ENCODE assay signal across 14 mouse cellular contexts in genomic region chr3:94832100-94832499, GRCm38 (mm10). TPM values are rescaled to one million over a fixed set of nuclear protein-coding genes. Genes with fewer than 3 reads are reported as not detected.
DNase-seq lines count a peak whose midpoint lies in the region; ATAC-seq and TF ChIP-seq lines count a peak whose summit lies in the region.
"Had no signal": no experiment of that assay in that cellular context is flagged by ENCODE, and none has a peak within 500 bp of the region (broad histone marks: within the 10 kb centered on the region; RNA-seq: fewer than 3 reads in every experiment).

No protein-coding gene starts in this region.

- no peak for DNase-seq in heart, postnatal 0 days (ENCODE audit: low spot score)
- no peak for DNase-seq in heart, adult 2 months
- peak; percentile 63 for DNase-seq in MEL (ENCODE audit: low read depth, low spot score)
- no peak for DNase-seq in intestine, embryonic 14.5 days (ENCODE audit: low spot score)
- DNase-seq in right cerebral cortex, adult 18-20 months = no peak
- DNase-seq in midbrain, embryonic 14.5 days = no peak
- DNase-seq: cerebellum, postnatal 36 days; gastrocnemius, postnatal 14 days; spleen, adult 18-20 months had no signal

- peak overlapping the region; percentile 26; the same call in 1 of the 2 replicates for H3K4me2 ChIP-seq in heart, postnatal 0 days (ENCODE audit: low read depth, low read length)
- peak overlapping the region; percentile 11; the same call in 1 of the 2 replicates for H3K4me2 ChIP-seq in intestine, embryonic 14.5 days (ENCODE audit: low read length)
- H3K4me2 ChIP-seq in liver, embryonic 15.5 days = peak overlapping the region; percentile 55
- H3K4me2 ChIP-seq in midbrain, embryonic 14.5 days (ENCODE audit: low read length) = no peak overlapping the region
- H3K4me2 ChIP-seq: embryonic facial prominence, embryonic 12.5 days; limb, embryonic 15.5 days; neural tube, embryonic 15.5 days; stomach, embryonic 15.5 days had no signal

- no peak overlapping the region for H3K4me3 ChIP-seq in heart, postnatal 0 days (ENCODE audit: low read depth, low read length)
- no peak overlapping the region for H3K4me3 ChIP-seq in heart, adult 2 months
- no peak overlapping the region for H3K4me3 ChIP-seq in MEL (ENCODE audit: control insufficient read depth in 1 of 2, insufficient read depth in 1 of 2, low read depth in 2 of 2, low read length in 2 of 2)
- no peak overlapping the region; the same call in 1 of the 2 replicates for H3K4me3 ChIP-seq in intestine, embryonic 14.5 days (ENCODE audit: low read depth, low read length)
- peak overlapping the region; percentile 25 for H3K4me3 ChIP-seq in liver, embryonic 15.5 days (replicated peaks)
- no peak overlapping the region for H3K4me3 ChIP-seq in midbrain, embryonic 14.5 days (replicated peaks; ENCODE audit: low read depth, low read length)
- H3K4me3 ChIP-seq: embryonic facial prominence, embryonic 12.5 days; limb, embryonic 15.5 days; neural tube, embryonic 15.5 days; stomach, embryonic 15.5 days had no signal

- TF ChIP-seq EP300 in heart, postnatal 0 days (IDR thresholded peaks at IDR 0.05; ENCODE audit: low read depth) = no peak
- TF ChIP-seq EP300 in heart, adult 2 months (IDR thresholded peaks at IDR 0.05; ENCODE audit: insufficient read depth, low read depth, low read length) = no peak
- TF ChIP-seq EP300 in MEL (IDR thresholded peaks at IDR 0.05; ENCODE audit: low read depth in 1 of 2, low read length in 2 of 2) = peak; percentile 38 to 48; a peak in 2 of 4 replicates

- no peaks in the 10 kb centered on the region for H3K27me3 ChIP-seq in heart, postnatal 0 days (ENCODE audit: control insufficient read depth, insufficient read depth, low read length)
- H3K27me3 ChIP-seq in heart, adult 2 months (ENCODE audit: control insufficient read depth, insufficient read depth, low read length) = peaks cover 2% of the 10 kb centered on the region; the same call in 1 of the 2 replicates
- peaks cover 2 to 4% of the 10 kb centered on the region in 2 experiments; a peak in 2 of 4 replicates for H3K27me3 ChIP-seq in MEL (ENCODE audit: control insufficient read depth in 1 of 2, insufficient read depth in 2 of 2, low read length in 2 of 2)
- H3K27me3 ChIP-seq in intestine, embryonic 14.5 days (replicated peaks; ENCODE audit: control insufficient read depth, insufficient read depth, low read length) = no peaks in the 10 kb centered on the region
- H3K27me3 ChIP-seq in liver, embryonic 15.5 days = no peaks in the 10 kb centered on the region; the same call in 1 of the 2 replicates
- no peaks in the 10 kb centered on the region for H3K27me3 ChIP-seq in midbrain, embryonic 14.5 days (ENCODE audit: control insufficient read depth, insufficient read depth, low read length)
- H3K27me3 ChIP-seq: limb, embryonic 15.5 days; neural tube, embryonic 15.5 days; stomach, embryonic 15.5 days had no signal

- no peak for TF ChIP-seq CTCF in heart, postnatal 0 days (IDR thresholded peaks at IDR 0.05; ENCODE audit: low read depth)
- no peak for TF ChIP-seq CTCF in heart, adult 2 months (IDR thresholded peaks at IDR 0.05)
- TF ChIP-seq CTCF in MEL (IDR thresholded peaks at IDR 0.05 in 2 of 3, conservative IDR thresholded peaks at IDR 0.05 in 1 of 3; ENCODE audit: control insufficient read depth in 1 of 3, insufficient read depth in 1 of 3, low read depth in 2 of 3, low read length in 3 of 3, poor library complexity in 1 of 3, severe bottlenecking in 1 of 3) = no peak

- no peak for TF ChIP-seq POLR2A in heart, adult 2 months (IDR thresholded peaks at IDR 0.05; ENCODE audit: insufficient read depth, low read depth, low read length)
- no peak for TF ChIP-seq POLR2A in MEL (IDR thresholded peaks at IDR 0.05; ENCODE audit: control insufficient read depth in 1 of 2, insufficient read depth in 1 of 2, low read depth in 1 of 2, low read length in 2 of 2, poor library complexity in 1 of 2)

- no peak for ATAC-seq in heart, postnatal 0 days (ENCODE audit: insufficient read depth, low read depth)
- no peak for ATAC-seq in intestine, embryonic 14.5 days (replicated peaks; ENCODE audit: low FRiP score, low TSS enrichment, low read depth)
- no peak for ATAC-seq in liver, embryonic 15.5 days (ENCODE audit: insufficient read depth)
- ATAC-seq in midbrain, embryonic 14.5 days (ENCODE audit: low FRiP score, low TSS enrichment) = no peak

- no peak for TF ChIP-seq RAD21 in MEL (IDR thresholded peaks at IDR 0.05; ENCODE audit: low read depth, low read length)

- no peak overlapping the region for H3K9ac ChIP-seq in heart, postnatal 0 days (replicated peaks; ENCODE audit: low read depth, low read length)
- H3K9ac ChIP-seq in heart, adult 2 months (ENCODE audit: low read depth, low read length) = no peak overlapping the region
- no peak overlapping the region for H3K9ac ChIP-seq in MEL (ENCODE audit: control insufficient read depth, low read depth, low read length, poor library complexity, severe bottlenecking)
- no peak overlapping the region for H3K9ac ChIP-seq in intestine, embryonic 14.5 days (ENCODE audit: low read length)
- H3K9ac ChIP-seq in liver, embryonic 15.5 days = no peak overlapping the region
- H3K9ac ChIP-seq in midbrain, embryonic 14.5 days (replicated peaks; ENCODE audit: low read length) = no peak overlapping the region
- H3K9ac ChIP-seq: embryonic facial prominence, embryonic 12.5 days; limb, embryonic 15.5 days; neural tube, embryonic 15.5 days; stomach, embryonic 15.5 days had no signal

- intact Hi-C loops in heart, adult 2 months (cut with DNase I) = no loop called here

- 4% methylated on average over 9 of the region's 9 CpGs for WGBS in heart, postnatal 0 days
- 8% methylated on average over 9 of the region's 9 CpGs for WGBS in heart, adult 2 months
- 17% methylated on average over 9 of the region's 9 CpGs for WGBS in intestine, embryonic 14.5 days
- 6% methylated on average over 9 of the region's 9 CpGs for WGBS in liver, embryonic 15.5 days (ENCODE audit: insufficient replicate concordance)
- WGBS in midbrain, embryonic 14.5 days = 19% methylated on average over 9 of the region's 9 CpGs

- H3K9me3 ChIP-seq in heart, postnatal 0 days (replicated peaks; ENCODE audit: control insufficient read depth, low read length) = no peaks in the 10 kb centered on the region
- no peaks in the 10 kb centered on the region for H3K9me3 ChIP-seq in MEL (replicated peaks; ENCODE audit: insufficient read depth, low read length)
- H3K9me3 ChIP-seq in intestine, embryonic 14.5 days (ENCODE audit: control insufficient read depth, low read length) = no peaks in the 10 kb centered on the region
- H3K9me3 ChIP-seq in liver, embryonic 15.5 days (replicated peaks) = no peaks in the 10 kb centered on the region
- no peaks in the 10 kb centered on the region for H3K9me3 ChIP-seq in midbrain, embryonic 14.5 days (ENCODE audit: control insufficient read depth, low read length)
- H3K9me3 ChIP-seq: limb, embryonic 15.5 days; neural tube, embryonic 15.5 days; stomach, embryonic 15.5 days had no signal

- no peaks in the 10 kb centered on the region for H3K36me3 ChIP-seq in heart, postnatal 0 days (replicated peaks; ENCODE audit: control insufficient read depth, insufficient read depth, low read length)
- H3K36me3 ChIP-seq in heart, adult 2 months (ENCODE audit: control insufficient read depth, insufficient read depth, low read length) = no peaks in the 10 kb centered on the region
- H3K36me3 ChIP-seq in MEL (ENCODE audit: control insufficient read depth in 1 of 2, insufficient read depth in 2 of 2, low read length in 2 of 2) = peaks cover 0 to 10% of the 10 kb centered on the region in 2 experiments; a peak in 2 of 4 replicates
- no peaks in the 10 kb centered on the region for H3K36me3 ChIP-seq in intestine, embryonic 14.5 days (ENCODE audit: control insufficient read depth, insufficient read depth, low read length)
- H3K36me3 ChIP-seq in liver, embryonic 15.5 days (replicated peaks) = no peaks in the 10 kb centered on the region
- no peaks in the 10 kb centered on the region for H3K36me3 ChIP-seq in midbrain, embryonic 14.5 days (ENCODE audit: control insufficient read depth, insufficient read depth, low read length)
- H3K36me3 ChIP-seq: embryonic facial prominence, embryonic 12.5 days; limb, embryonic 15.5 days; neural tube, embryonic 15.5 days; stomach, embryonic 15.5 days had no signal

- H3K27ac ChIP-seq in heart, postnatal 0 days (ENCODE audit: low read depth) = no peak overlapping the region
- no peak overlapping the region for H3K27ac ChIP-seq in heart, adult 2 months
- no peak overlapping the region for H3K27ac ChIP-seq in MEL (ENCODE audit: control insufficient read depth, low read depth, low read length)
- no peak overlapping the region for H3K27ac ChIP-seq in intestine, embryonic 14.5 days (ENCODE audit: low read depth)
- H3K27ac ChIP-seq in liver, embryonic 15.5 days (replicated peaks) = no peak overlapping the region
- H3K27ac ChIP-seq in midbrain, embryonic 14.5 days (replicated peaks; ENCODE audit: low read depth, low read length) = no peak overlapping the region
- H3K27ac ChIP-seq: embryonic facial prominence, embryonic 12.5 days; limb, embryonic 15.5 days; neural tube, embryonic 15.5 days; stomach, embryonic 15.5 days had no signal

- H3K79me2 ChIP-seq in heart, adult 2 months (replicated peaks; ENCODE audit: control insufficient read depth, insufficient read depth, low read length) = no peaks in the 10 kb centered on the region
- H3K79me2 ChIP-seq in MEL (ENCODE audit: control insufficient read depth, insufficient read depth, low read length, poor library complexity) = no peaks in the 10 kb centered on the region

- H3K4me1 ChIP-seq in heart, postnatal 0 days (ENCODE audit: control insufficient read depth, insufficient read depth) = no peaks in the 10 kb centered on the region; the same call in 1 of the 2 replicates
- H3K4me1 ChIP-seq in heart, adult 2 months (ENCODE audit: control insufficient read depth, insufficient read depth, low read length) = no peaks in the 10 kb centered on the region
- H3K4me1 ChIP-seq in MEL (ENCODE audit: control insufficient read depth in 1 of 2, insufficient read depth in 2 of 2, low read length in 2 of 2) = peaks cover 3 to 13% of the 10 kb centered on the region in 2 experiments; a peak in 3 of 4 replicates
- no peaks in the 10 kb centered on the region; the same call in 1 of the 2 replicates for H3K4me1 ChIP-seq in intestine, embryonic 14.5 days (replicated peaks; ENCODE audit: control insufficient read depth, insufficient read depth, low read length)
- H3K4me1 ChIP-seq in liver, embryonic 15.5 days (replicated peaks) = peaks cover 16% of the 10 kb centered on the region
- no peaks in the 10 kb centered on the region for H3K4me1 ChIP-seq in midbrain, embryonic 14.5 days (ENCODE audit: control insufficient read depth, insufficient read depth, low read length)
- H3K4me1 ChIP-seq: embryonic facial prominence, embryonic 12.5 days; limb, embryonic 15.5 days; stomach, embryonic 15.5 days had no signal

RNA-seq across cellular contexts. Expression of gene Pogz, which starts 5.3 kb away (rescaled TPM):
- total RNA-seq in heart, postnatal 0 days (2014; rRNA removed; ENCODE audit: low replicate concordance) = 19.9 and 22.3 TPM in 2 replicates
- polyA plus RNA-seq in heart, postnatal 0 days (2015; fragmentation: Nextera tagmentation; extraction: Ambion mirVana) = 5.8 TPM in 2 replicates
- total RNA-seq in heart, adult 2 months (2021) = 10 to 100 TPM; 17.3 TPM
- 13.7 and 16.4 TPM in 2 replicates for polyA plus RNA-seq in heart, adult 2 months (2012; rRNA removed)
- 10.6 and 12.9 TPM in 2 replicates for total RNA-seq in MEL (2012; rRNA removed)
- 10 to 100 TPM in 1 of 2 experiments, not detected in 1; 31.6 TPM for polyA plus RNA-seq in MEL (2012; ENCODE audit: insufficient read depth in 1 of 2, insufficient read length in 2 of 2, low read depth in 1 of 2, low replicate concordance in 2 of 2, missing spikeins in 1 of 2)
- polyA plus RNA-seq in intestine, embryonic 14.5 days (2014; fragmentation: Nextera tagmentation; extraction: Ambion mirVana) = 19.6 and 19.9 TPM in 2 replicates
- polyA plus RNA-seq in liver, embryonic 15.5 days (2015; fragmentation: Nextera tagmentation; extraction: Ambion mirVana) = 2.9 and 3.3 TPM in 2 replicates
- polyA plus RNA-seq in midbrain, embryonic 14.5 days (2014; fragmentation: Nextera tagmentation; extraction: Ambion mirVana) = 24.2 and 28.7 TPM in 2 replicates

RNA-seq across cellular contexts. Expression of gene Cgn, which starts 45.8 kb away (rescaled TPM):
- 0.04 and 0.89 TPM in 2 replicates for total RNA-seq in heart, postnatal 0 days (2014; rRNA removed; ENCODE audit: low replicate concordance)
- polyA plus RNA-seq in heart, postnatal 0 days (2015; fragmentation: Nextera tagmentation; extraction: Ambion mirVana) = 0.51 and 0.73 TPM in 2 replicates
- under 1 TPM; 0.25 to 0.50 TPM for total RNA-seq in heart, adult 2 months (2021)
- polyA plus RNA-seq in heart, adult 2 months (2012; rRNA removed) = 0.26 and 0.43 TPM in 2 replicates
- total RNA-seq in MEL (2012; rRNA removed) = 0.04 and 0.07 TPM in 2 replicates
- under 1 TPM in 1 of 2 experiments, not detected in 1; 0.86 TPM for polyA plus RNA-seq in MEL (2012; ENCODE audit: insufficient read depth in 1 of 2, insufficient read length in 2 of 2, low read depth in 1 of 2, low replicate concordance in 2 of 2, missing spikeins in 1 of 2)
- 38.9 and 41.9 TPM in 2 replicates for polyA plus RNA-seq in intestine, embryonic 14.5 days (2014; fragmentation: Nextera tagmentation; extraction: Ambion mirVana)
- 11.2 and 14.1 TPM in 2 replicates for polyA plus RNA-seq in liver, embryonic 15.5 days (2015; fragmentation: Nextera tagmentation; extraction: Ambion mirVana)
- 5.9 and 7.7 TPM in 2 replicates for polyA plus RNA-seq in midbrain, embryonic 14.5 days (2014; fragmentation: Nextera tagmentation; extraction: Ambion mirVana)

RNA-seq across cellular contexts. Expression of gene Psmb4, which starts 54.7 kb away (rescaled TPM):
- total RNA-seq in heart, postnatal 0 days (2014; rRNA removed; ENCODE audit: low replicate concordance) = 256 and 302 TPM in 2 replicates
- 274 and 296 TPM in 2 replicates for polyA plus RNA-seq in heart, postnatal 0 days (2015; fragmentation: Nextera tagmentation; extraction: Ambion mirVana)
- 100 to 1,000 TPM; 212 to 223 TPM for total RNA-seq in heart, adult 2 months (2021)
- polyA plus RNA-seq in heart, adult 2 months (2012; rRNA removed) = 232 and 374 TPM in 2 replicates
- 890 and 977 TPM in 2 replicates for total RNA-seq in MEL (2012; rRNA removed)
- 100 to 1,000 TPM; 826 to 964 TPM for polyA plus RNA-seq in MEL (2012; ENCODE audit: insufficient read depth in 1 of 2, insufficient read length in 2 of 2, low read depth in 1 of 2, low replicate concordance in 2 of 2, missing spikeins in 1 of 2)
- 354 and 364 TPM in 2 replicates for polyA plus RNA-seq in intestine, embryonic 14.5 days (2014; fragmentation: Nextera tagmentation; extraction: Ambion mirVana)
- 166 and 172 TPM in 2 replicates for polyA plus RNA-seq in liver, embryonic 15.5 days (2015; fragmentation: Nextera tagmentation; extraction: Ambion mirVana)
- 377 and 407 TPM in 2 replicates for polyA plus RNA-seq in midbrain, embryonic 14.5 days (2014; fragmentation: Nextera tagmentation; extraction: Ambion mirVana)
